Mouse (Mus musculus) R1 (cell line): ENCODE measurements around the gene Aloxe3.
A peak's percentile ranks its signal among the peaks of the same experiment; 100 is the strongest.
"Not testable (repeated sequence)": the region's sequence is repeated elsewhere in the genome, so short reads cannot be mapped to it uniquely, and the experiment has no call there.

Source experiments
- DNase-seq: peaks from one replicate; pipeline ENCODE4 v3.0.0-alpha.2; 2018; ENCODE audit warnings: low read depth, low spot score

The Aloxe3 gene

DNA sequence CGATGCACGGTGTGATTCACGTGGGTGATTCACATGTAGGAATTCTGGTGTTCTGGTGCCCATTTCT is at the start of gene Aloxe3:
TSS of gene Aloxe3 (plus strand) at position 45 of the 67 bp plus-strand sequence.
- no peak for DNase-seq

DNA sequence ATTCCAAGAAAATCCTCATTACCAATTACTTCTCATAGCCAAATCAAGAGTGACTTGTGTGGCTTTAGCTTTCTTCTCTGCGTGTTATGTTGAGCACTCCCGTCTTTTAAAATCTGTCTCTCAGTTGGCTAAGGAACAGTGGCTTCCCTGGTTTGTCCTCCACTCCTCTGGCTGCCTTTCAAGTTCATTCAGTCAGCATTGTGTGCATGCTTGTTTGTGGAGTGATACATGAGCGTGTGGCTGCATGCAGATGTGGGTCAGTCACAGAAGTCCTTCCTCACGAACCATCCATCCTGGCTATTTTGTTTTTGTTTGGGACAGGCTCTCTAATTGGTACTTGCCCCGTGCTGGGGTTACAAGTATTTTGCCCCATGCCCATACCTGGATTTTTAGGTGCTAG is 49.1 kb upstream of the Aloxe3 start:
- DNase-seq, result no peak

DNA sequence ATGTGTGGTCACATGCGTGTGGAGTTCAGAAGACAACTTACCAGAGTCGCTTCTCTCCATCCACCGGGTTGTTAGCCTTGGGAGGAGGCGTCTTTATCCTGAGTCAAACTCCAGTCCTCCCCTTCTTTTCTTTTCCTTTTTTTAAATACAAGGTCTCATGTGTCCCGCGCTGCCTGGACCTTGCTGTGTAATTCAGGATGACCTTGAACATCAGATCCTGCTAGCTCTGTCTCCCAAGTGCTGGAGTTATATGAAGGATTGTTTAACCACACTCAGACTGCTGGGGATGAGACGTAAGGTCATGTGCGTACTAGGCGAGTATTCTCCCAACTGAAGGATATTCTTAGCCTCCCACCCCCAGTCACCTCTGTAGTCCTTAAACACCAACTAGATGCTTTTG is 48.4 kb upstream of the Aloxe3 start:
- DNase-seq, result no peak

DNA sequence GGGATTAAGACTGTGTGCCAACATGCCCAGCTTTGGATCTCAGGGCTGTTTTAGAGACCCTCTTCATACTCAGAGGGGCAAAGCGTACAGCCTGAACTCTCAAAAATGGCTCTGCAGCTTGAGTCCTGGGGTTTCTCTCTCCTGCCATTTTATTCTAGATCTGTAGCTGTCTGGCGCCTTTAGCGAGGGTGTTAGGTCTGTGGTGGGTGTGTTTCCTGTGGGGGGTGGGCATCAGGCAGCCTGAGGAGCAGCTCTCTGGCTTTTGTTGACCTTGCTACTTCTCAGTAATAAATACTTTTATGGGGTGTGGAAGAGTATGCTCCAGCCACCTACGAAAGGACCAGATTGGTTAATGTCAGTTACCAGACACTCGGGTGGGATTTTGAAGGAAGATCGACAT is 47.7 kb upstream of the Aloxe3 start:
- no peak for DNase-seq

DNA sequence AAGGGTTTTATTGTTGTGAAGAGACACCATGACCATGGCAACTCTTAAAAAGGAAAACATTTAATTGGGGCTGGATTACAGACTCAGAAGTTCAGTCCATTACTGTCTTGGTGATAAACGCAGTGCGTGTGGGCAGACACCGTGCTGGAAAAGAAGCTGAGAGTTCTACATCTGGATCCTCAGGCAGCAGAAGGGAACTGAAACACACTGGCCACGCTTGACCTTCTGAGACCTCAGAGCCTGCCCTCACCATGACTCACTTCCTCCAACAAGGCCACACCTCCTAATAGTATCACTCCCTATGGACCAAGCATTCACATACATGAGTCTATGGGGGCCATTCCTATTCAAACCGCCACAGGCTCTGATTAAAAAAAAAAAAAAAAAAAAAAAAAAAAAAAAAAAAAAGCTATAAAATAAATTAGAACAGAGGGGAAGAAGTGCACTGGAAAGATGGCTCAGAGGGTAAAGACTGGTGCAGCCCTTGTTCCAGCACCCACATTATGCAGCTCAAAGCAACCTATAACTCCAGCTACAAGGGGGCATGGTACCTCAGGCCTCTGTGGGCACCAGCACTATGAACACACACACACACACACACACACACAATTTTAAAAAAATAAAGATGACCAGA is 46.8 kb upstream of the Aloxe3 start:
- DNase-seq, result no peak

DNA sequence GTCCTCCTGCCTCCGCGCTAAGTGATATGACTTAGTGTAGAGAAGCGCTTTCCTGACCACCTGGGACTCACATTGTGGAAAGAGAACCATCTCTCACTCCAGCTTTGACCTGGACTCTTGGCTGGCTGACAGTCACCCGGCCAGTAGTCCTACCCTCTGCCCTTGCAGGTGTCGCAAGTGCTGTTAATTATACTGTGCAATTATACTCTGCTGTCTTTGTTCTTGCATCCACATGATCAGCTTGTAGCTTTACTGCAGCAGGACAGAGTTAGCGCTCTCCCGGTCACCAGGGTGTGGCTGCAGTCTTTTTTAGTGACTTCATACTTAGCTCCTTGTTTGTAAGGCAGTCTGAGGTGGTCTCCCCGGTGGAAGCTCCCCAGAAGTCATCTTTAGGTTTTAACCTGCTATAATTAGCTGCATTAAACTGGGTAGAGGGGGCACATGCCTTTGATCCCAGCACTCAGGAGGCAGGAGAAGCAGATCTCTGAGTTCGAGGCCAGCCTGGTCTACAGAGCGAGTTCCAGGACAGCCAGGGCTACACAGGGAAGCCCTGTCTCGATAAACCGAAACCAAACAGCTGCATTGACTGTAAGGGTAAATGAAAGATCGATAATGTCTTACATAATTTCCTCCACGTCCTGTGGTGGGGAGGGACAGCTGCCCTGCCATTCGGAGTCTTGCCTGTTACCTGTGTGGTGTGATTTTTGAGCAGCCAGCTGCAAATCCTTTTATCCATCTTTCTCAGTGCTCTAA is 45.4 kb upstream of the Aloxe3 start:
- DNase-seq, result no peak

DNA sequence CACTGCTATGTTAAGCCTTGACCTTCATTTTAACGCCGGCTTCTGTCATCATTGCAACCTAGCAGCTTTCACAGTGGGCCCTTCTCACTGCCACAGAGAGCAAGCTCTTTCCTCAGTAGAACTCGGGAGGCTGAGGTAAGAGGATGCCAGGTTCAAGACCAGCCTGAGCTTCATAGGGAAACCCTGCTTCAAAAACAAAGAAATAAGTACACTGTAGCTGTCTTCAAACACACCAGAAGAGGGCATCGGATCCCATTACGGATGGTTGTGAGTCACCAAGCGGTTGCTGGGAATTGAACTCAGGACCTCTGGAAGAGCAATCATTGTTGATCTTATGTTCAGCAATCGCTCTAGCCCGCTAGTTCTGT is 44.9 kb upstream of the Aloxe3 start:
- peak; percentile 65 for DNase-seq

DNA sequence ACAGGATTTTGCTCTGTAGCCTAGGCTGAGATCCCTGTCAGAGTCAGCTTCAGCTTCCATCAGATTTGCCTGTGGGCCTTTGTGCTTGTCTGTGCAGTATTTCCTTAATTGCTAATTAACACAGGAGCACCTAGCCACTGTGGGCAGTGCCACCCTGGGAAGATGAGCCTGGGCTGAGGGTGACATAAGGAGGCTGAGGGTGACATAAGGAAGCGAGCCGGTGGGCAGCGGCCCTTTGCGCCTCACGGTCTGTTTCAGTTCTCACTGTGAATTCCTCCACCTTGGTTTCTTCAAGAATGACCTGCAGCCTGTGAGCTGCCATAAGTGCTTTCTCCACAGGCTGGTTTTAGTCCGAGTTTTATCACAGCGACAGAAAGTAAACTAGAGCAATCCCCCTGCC is 44.1 kb upstream of the Aloxe3 start:
- DNase-seq, result no peak

DNA sequence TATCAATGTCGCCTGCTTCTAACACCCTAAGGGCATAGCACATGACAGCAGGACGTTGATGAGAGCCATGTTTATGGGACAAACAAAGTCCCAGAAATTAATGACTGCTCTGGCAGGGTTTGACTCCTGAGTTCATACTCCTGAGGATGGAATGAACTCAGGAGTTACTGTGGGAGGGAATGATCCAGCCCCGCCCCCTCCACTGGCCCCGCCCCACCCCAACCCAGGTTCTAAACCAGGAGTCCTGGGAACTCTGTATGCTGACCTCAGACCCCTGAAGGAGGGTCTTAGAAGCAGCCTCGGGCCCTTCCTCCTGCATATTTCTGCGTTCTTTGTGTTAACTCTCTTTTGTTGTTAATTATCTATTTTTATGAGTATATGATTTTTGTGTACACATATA is 40.1 kb upstream of the Aloxe3 start:
- peak; percentile 58 for DNase-seq

DNA sequence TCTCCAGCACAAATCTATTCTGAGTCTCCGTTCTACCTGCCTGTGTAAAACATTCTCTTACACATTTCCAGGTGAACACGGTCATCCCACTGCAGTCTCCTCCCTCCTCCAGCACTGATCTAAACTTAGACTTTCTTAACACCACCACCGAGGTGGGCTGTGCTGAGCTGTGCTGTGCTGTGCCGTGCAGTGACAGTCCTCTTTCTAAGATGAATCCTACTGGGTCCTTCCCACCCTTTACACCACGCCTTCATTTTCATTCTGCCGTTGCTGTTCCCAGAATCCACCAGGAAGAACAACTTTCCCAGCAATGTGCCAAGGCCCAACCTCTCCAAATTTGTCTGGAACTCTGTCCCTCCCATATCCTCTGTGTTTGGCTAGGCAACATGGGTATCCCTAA is 39.3 kb upstream of the Aloxe3 start:
- no peak for DNase-seq

DNA sequence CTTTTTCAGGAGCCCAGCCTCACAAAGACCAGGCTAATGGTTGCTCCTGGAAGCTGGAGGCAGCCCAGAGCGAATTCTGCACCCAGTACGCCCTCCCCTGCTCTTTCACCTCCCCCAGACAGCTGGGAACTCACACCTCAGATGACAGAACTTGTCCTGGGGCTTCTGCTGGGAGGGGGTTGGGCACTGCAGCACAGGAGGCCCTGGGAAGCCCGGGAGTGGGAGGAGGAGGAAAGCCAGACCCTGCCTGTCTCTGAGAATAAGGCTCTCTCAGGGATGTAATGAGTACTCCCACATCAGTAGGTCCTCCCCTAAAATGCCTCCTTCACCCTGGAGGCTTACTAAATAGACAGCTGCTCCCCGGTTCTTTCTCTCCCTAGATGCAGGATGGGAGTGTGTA is 38.6 kb upstream of the Aloxe3 start:
- no peak for DNase-seq

DNA sequence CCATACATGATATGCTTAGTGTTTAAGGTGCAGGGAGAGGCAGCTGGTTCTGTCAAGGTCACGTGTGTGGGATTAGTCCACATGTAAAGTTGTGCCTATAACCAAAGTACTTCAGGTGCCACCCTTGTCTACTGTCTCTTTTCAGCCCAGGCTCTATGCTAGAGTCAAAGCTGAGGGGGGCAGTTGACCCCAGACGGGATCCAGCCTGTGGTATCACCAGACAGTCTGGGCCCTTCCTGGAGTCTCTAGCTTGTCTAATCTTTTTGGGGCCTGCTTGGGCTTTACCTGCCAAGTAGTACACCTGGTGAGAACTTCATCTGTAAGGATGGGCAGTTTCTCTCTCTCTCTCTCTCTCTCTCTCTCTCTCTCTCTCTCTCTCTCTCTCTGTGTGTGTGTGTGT is 38.1 kb upstream of the Aloxe3 start:
- DNase-seq, result no peak

DNA sequence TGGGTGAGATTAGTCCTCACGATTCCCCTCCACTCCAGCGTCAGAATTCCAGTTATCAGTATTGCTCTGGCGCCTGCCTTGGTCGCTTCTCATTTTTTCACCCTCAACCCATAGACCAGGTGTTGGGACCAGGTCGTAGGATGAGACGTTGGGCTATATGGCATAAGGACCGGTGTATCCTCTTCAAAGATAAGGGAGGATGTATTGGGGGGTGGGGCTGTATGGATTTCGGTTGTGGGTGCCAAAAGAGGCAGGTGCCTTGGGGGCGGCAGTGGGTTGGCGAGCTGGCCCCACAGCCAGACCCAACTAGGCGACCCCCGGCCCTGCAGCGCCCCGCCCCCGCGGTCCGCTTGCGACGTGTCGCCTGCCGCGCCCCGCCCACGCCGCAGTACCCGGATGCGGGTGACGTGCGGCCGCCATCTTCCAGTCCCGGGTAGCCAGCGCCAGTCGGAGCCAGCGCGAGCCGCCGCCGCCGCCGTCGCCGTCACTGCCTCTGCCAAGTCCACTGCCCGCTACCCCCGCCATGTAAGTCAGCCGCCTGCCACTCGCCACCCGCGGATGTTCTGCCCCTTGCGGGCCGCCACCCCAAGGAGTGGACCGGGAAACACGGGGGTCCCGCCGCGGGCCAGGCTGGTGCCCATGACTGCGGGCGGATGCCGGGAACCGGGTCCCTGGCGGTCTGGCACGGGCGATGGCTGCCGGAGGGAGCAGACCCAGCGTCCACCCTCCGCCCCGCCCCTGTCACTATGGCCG is 37.4 kb upstream of the Aloxe3 start, which contains the start of gene Vamp2:
TSS of gene Vamp2 (plus strand) at position 388 of the 753 bp plus-strand sequence.
- DNase-seq, result peak; percentile 85

DNA sequence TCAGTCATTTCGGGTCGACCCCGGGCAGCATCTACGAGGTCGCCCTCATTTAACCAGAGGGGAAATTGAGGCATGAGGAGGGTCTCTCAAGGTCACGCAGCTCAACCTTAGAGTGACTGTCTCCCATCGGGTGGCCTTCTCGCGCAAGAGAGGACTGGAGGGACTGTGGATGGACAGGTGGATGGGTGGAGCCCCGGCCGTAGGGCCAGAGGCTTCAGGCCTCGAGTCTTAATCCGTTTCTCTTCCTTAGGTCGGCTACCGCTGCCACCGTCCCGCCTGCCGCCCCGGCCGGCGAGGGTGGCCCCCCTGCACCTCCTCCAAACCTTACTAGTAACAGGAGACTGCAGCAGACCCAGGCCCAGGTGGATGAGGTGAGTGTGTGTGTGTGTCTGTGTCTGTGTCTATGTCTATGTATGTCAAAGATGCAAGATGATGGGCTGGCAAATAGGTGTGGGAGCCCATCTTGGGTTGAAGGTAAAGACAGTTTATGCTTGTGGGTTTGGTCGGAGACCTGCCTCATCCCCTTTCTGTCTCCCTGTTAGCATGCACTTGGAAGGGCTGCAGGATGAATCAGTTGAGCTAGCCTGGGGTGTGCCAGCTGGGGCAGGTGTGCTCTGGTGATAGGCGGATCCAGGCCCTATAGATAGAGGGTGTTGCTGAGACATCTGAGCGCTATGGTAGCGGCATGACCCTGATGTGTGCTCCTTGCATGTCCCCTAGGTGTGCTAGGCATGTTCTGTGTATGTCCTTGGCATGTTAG is 36.7 kb upstream of the Aloxe3 start:
- no peak for DNase-seq

DNA sequence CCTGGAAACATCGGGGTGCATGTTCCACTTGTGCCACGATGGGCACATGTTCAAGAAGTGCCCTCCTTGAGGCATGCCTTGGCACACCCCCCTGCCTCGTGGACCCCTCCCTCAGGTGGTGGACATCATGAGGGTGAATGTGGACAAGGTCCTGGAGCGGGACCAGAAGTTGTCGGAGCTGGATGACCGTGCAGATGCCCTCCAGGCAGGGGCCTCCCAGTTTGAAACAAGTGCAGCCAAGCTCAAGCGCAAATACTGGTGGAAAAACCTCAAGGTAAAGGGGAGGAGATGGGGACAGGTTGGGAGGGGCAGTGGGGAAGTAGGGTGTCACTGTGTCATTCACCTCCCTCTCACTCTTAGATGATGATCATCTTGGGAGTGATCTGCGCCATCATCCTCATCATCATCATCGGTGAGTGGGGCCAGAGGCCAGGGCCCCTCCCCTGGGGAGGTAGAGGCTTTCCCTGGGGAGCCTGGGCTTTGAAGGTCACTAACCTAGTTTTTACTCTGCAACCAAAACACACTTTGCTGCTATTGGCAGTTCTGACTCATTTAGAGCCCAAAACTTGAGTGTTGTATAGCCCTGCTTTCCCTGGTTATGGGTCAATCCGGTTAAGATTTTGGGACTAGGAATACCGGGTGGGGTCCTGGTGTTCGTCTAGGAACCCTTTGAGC is 35.9 kb upstream of the Aloxe3 start:
- no peak for DNase-seq

DNA sequence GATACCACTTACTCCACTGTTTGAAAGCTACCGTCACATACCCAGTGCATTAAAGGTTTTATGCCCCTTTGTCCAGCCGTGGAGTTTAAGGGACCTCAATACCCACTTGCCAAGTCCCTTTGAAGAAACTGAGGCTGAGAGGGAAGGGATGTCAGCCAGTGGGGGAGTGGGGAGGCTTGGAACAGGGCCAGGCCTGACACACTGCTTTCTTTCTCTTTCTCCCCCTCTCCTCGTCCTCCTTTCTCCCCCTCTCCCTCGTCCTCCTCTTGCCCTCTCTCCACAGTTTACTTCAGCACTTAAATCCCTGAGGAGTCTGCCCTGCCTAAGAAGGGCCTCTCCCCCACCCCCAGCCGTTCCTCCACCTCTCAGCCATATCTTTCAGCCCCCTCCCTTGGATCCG is 35.3 kb upstream of the Aloxe3 start:
- DNase-seq, result no peak

DNA sequence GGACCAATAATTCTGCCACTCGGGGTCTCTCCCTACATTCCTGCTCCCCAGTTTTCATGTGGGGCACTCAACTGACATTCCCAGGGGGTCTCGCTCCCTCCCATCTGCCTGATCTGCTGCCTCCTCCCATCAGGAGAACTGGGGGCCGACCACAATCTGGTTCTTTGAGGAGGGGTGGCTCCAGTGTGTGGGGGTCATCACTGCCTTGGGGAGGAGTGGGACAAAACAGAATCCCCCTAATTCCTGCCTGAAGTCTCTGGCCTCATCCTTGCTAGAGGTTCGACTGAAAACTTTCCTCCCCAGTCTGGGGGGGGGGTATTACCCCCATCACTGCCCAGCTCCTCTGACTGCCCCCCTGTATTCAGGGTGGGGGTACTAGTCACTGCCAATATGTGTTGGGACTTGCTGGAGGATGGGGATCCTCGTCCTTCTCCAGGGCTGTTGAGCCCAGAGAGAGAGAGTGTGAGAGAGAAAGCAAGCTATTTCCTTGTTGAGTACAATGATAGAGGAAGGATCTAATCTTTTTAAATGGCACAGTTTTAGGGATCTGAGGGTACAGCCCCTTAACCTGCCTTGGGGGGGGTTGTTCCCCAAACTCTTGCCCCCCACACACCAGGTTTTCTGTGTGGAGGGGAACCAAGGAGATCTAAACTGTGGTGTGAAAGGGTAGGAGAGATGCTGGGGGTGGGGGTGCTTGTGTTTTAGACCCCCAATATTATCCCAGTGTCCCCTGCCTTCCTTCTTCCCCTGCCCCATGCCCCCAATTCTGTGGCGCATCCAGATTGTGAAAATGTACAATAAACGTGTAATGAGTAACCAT is 33.9 kb upstream of the Aloxe3 start:
- no peak for DNase-seq

DNA sequence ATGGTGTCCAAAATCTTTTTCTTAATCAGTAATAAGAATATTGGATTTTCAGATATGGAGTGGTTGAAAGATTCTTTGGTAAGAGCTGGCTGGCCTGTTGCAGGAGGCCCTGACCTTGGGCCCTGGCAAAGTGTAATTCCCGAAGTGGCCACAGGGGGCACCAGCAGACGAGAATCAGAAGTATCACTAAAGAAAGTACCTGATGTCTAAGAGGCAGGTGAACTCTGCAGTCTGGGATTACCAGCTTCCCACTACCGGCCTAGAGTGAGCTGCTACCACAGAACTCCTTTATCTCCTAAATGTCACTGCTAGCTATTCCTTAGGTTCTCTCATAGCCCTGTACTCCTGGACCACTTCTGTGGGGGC is 33.3 kb upstream of the Aloxe3 start:
- peak; percentile 81 for DNase-seq

DNA sequence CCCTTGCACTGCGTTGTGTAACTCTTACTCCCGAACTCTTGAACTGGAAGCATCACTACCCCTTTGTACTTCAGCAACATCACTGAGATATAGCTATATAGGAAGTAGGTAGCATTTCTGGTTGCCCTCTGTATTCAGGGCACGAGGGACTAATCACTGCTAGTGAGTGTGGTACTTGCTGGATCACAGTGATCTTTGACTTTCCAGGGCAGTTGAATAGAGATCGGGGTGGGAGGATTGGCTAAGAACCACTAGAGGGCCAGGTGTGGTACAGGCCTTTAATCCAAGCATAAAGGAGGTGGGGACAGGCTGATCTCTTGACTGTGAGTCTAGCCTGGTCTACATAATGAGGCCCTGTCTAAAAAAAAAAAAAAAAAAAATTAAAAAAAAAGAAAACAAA is 32.8 kb upstream of the Aloxe3 start:
- DNase-seq, result peak; percentile 67

DNA sequence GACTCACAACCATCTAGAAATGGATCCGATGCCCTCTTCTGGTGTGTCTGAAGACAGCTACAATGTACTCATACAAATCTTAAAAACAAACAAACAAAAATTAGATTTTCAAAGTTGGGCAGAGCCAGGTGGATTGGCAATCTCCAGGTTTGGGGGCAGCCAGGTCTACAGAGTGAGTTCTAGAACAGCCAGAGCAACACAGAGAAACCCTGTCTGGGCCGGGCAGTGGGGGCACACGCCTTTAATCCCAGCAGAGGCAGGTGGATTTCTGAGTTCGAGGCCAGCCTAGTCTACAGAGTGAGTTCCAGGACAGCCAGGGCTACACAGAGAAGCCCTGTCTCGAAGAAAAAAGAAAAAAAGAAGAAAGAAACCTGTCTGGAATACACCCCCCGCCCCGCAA is 31.8 kb upstream of the Aloxe3 start:
- DNase-seq, result not testable (repeated sequence)

DNA sequence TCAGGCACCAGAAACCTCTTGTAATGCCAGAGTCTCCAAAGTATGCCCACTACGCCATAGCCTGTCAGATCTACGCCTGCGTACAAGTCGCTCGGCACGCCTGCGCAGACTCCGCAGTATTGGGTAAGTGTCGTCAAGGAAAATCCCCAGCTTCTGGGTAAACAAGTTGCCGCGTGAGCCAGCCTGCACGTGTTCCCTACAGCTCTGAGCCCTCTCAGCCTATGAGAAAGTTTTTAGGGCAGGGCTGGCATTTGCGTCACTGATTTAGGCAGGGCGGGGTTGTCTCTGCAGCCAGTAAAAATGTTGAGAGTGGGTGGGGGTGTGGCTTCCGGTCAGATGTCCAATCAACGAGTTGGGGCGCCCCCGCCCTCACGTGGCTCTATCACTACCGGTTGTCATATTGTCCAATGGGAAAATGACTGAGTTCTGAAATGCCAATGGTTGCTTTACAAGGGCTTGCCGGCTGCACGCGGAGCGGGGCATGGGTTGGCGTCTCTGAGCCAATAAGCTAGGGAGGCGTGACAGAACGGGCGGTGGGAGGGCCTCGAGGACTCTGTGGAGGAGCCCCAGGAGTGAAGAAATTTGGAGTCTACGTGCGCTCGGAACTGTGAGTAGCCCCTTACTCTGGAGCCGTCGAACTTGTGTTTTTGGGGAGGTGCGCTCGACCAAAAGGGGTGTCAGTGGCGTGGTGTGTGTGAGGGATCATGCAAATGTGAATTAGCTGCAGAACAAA is 30.8 kb upstream of the Aloxe3 start, which contains the start of gene Per1:
TSS of gene Per1 (plus strand) at position 521 of the 733 bp plus-strand sequence.
- peak; percentile 100 for DNase-seq
